Mouse (Mus musculus) MEL (cell line): ENCODE measurements at regions not wholly inside any gene's neighbourhood (a gene's known extent, or its start where the extent isn't known, plus 50 kb on each side); places are given as distances from the start of the nearest gene placed in this dataset.

ENCODE experiments used
- DNase-seq: peaks from one replicate; pipeline ENCODE4 v3.0.0; 2011; ENCODE audit warnings: low read depth, low spot score
- H3K27ac ChIP-seq: 2 replicates; pipeline ENCODE4 v1.5.1; 2012; ENCODE audit warnings: low read depth, mild to moderate bottlenecking, control low read depth, low read length, moderate library complexity; ENCODE audit not compliant: control insufficient read depth
- H3K27me3 ChIP-seq, 2 experiments: fragments of 150-350 bp in 1 of 2; sonication (generic) in 1 of 2; 2 replicates each; pipeline ENCODE4 v1.6.1; 2012; ENCODE audit warnings: low read length in 2 of 2, mild to moderate bottlenecking in 2 of 2, improper control_type of control experiment in 1 of 2, moderate library complexity in 1 of 2; ENCODE audit not compliant: insufficient read depth in 2 of 2, control insufficient read depth in 1 of 2
- H3K36me3 ChIP-seq, 2 experiments: 2 replicates each; pipeline ENCODE4 v1.6.1; 2012 to 2014; ENCODE audit warnings: low read length in 2 of 2, improper control_type of control experiment in 1 of 2, inconsistent platforms in 1 of 2, mild to moderate bottlenecking in 1 of 2; ENCODE audit not compliant: insufficient read depth in 2 of 2, control insufficient read depth in 1 of 2
- H3K4me1 ChIP-seq, 2 experiments: fragments of 150-350 bp in 1 of 2; sonication (generic) in 1 of 2; 2 replicates each; pipeline ENCODE4 v1.6.1; 2012; ENCODE audit warnings: low read length in 2 of 2, improper control_type of control experiment in 1 of 2, mild to moderate bottlenecking in 1 of 2; ENCODE audit not compliant: insufficient read depth in 2 of 2, control insufficient read depth in 1 of 2
- H3K4me3 ChIP-seq, 2 experiments: fragments of 150-350 bp in 1 of 2; sonication (generic) in 1 of 2; 2 replicates each; pipeline ENCODE4 v1.5.1; 2012; ENCODE audit warnings: low read depth in 2 of 2, low read length in 2 of 2, mild to moderate bottlenecking in 2 of 2, moderate library complexity in 2 of 2, control low read depth in 1 of 2, improper control_type of control experiment in 1 of 2; ENCODE audit not compliant: control insufficient read depth in 1 of 2, insufficient read depth in 1 of 2
- H3K79me2 ChIP-seq: 2 replicates; pipeline ENCODE4 v1.6.1; 2012; ENCODE audit warnings: mild to moderate bottlenecking, low read length, moderate library complexity; ENCODE audit not compliant: control insufficient read depth, poor library complexity, insufficient read depth
- H3K9ac ChIP-seq: 2 replicates; pipeline ENCODE4 v1.6.1; 2012; ENCODE audit warnings: low read depth, mild to moderate bottlenecking, control low read depth, low read length, moderate library complexity; ENCODE audit not compliant: control insufficient read depth, poor library complexity, severe bottlenecking
- H3K9me3 ChIP-seq: fragments of 150-350 bp; sonication (generic); replicated peaks from 2 replicates; pipeline ENCODE4 v1.6.1; 2012; ENCODE audit warnings: mild to moderate bottlenecking, low read length, improper control_type of control experiment, moderate library complexity; ENCODE audit not compliant: insufficient read depth
- CTCF ChIP-seq, 3 experiments: IDR thresholded peaks in 2 of 3; conservative IDR thresholded peaks in 1 of 3; 2 replicates each; pipeline ENCODE4 v1.5.1; 2011 to 2012; ENCODE audit warnings: low read length in 3 of 3, low read depth in 2 of 3, mild to moderate bottlenecking in 2 of 3, improper control_type of control experiment in 1 of 3, inconsistent platforms in 1 of 3, mixed read lengths in 1 of 3, moderate library complexity in 1 of 3; ENCODE audit not compliant: control insufficient read depth in 1 of 3, insufficient read depth in 1 of 3, poor library complexity in 1 of 3, severe bottlenecking in 1 of 3
- E2F4 ChIP-seq: IDR thresholded peaks from 2 replicates; pipeline ENCODE4 v1.6.1; 2011; ENCODE audit warnings: low read depth, low read length, improper control_type of control experiment, borderline replicate concordance
- EP300 ChIP-seq, 2 experiments: IDR thresholded peaks; 2 replicates each; pipeline ENCODE4 v1.6.1; 2011; ENCODE audit warnings: improper control_type of control experiment in 2 of 2, low read length in 2 of 2, low read depth in 1 of 2, mild to moderate bottlenecking in 1 of 2
- GATA1 ChIP-seq: IDR thresholded peaks from 2 replicates; pipeline ENCODE4 v1.6.1; 2011; ENCODE audit warnings: low read depth, low read length, improper control_type of control experiment
- HCFC1 ChIP-seq: IDR thresholded peaks from 2 replicates; pipeline ENCODE4 v1.6.1; 2012; ENCODE audit warnings: low read depth, mild to moderate bottlenecking, inconsistent platforms, low read length, improper control_type of control experiment, moderate library complexity
- MAFK ChIP-seq: IDR thresholded peaks from 2 replicates; pipeline ENCODE4 v1.6.1; 2011; ENCODE audit warnings: low read depth, mild to moderate bottlenecking, low read length, improper control_type of control experiment, borderline replicate concordance
- MAZ ChIP-seq: IDR thresholded peaks from 2 replicates; pipeline ENCODE4 v1.6.1; 2012; ENCODE audit warnings: low read depth, mild to moderate bottlenecking, inconsistent platforms, low read length, improper control_type of control experiment
- MXI1 ChIP-seq: IDR thresholded peaks from 2 replicates; pipeline ENCODE4 v1.6.1; 2011; ENCODE audit warnings: mild to moderate bottlenecking, low read depth, low read length, improper control_type of control experiment
- MYB ChIP-seq: IDR thresholded peaks from 2 replicates; pipeline ENCODE4 v1.6.1; 2011; ENCODE audit warnings: mild to moderate bottlenecking, low read depth, low read length, improper control_type of control experiment
- MYC ChIP-seq: IDR thresholded peaks from 2 replicates; pipeline ENCODE4 v1.6.1; 2011; ENCODE audit warnings: low read depth, mild to moderate bottlenecking, low read length, improper control_type of control experiment, moderate library complexity
- NELFE ChIP-seq: IDR thresholded peaks from 2 replicates; pipeline ENCODE4 v1.6.1; 2011; ENCODE audit warnings: low read depth, low read length, improper control_type of control experiment
- POLR2AphosphoS5 ChIP-seq: IDR thresholded peaks from 2 replicates; pipeline ENCODE4 v1.6.1; 2012; ENCODE audit warnings: low read depth, borderline replicate concordance, mild to moderate bottlenecking, inconsistent platforms, low read length, moderate library complexity, mixed read lengths
- RAD21 ChIP-seq: IDR thresholded peaks from 2 replicates; pipeline ENCODE4 v1.6.1; 2011; ENCODE audit warnings: mild to moderate bottlenecking, low read depth, low read length, improper control_type of control experiment
- SIN3A ChIP-seq: IDR thresholded peaks from 2 replicates; pipeline ENCODE4 v1.6.1; 2012; ENCODE audit warnings: low read length, improper control_type of control experiment, inconsistent platforms
- SMC3 ChIP-seq: IDR thresholded peaks from 2 replicates; pipeline ENCODE4 v1.6.1; 2011; ENCODE audit warnings: low read depth, low read length, improper control_type of control experiment
- USF2 ChIP-seq, 2 experiments: IDR thresholded peaks; 2 replicates each; pipeline ENCODE4 v1.6.1; 2011 to 2012; ENCODE audit warnings: improper control_type of control experiment in 2 of 2, low read length in 2 of 2, borderline replicate concordance in 1 of 2, inconsistent platforms in 1 of 2, low read depth in 1 of 2, mild to moderate bottlenecking in 1 of 2; ENCODE audit not compliant: insufficient read depth in 1 of 2
- ZC3H11A ChIP-seq: IDR thresholded peaks from 2 replicates; pipeline ENCODE4 v1.6.1; 2012; ENCODE audit warnings: low read depth, mild to moderate bottlenecking, inconsistent platforms, low read length, improper control_type of control experiment
- ZKSCAN1 ChIP-seq: IDR thresholded peaks from 2 replicates; pipeline ENCODE4 v1.6.1; 2012; ENCODE audit warnings: low read depth, mild to moderate bottlenecking, inconsistent platforms, low read length, improper control_type of control experiment, moderate library complexity
- ZMIZ1 ChIP-seq: IDR thresholded peaks from 2 replicates; pipeline ENCODE4 v1.6.1; 2012; ENCODE audit warnings: low read depth, mild to moderate bottlenecking, inconsistent platforms, low read length, improper control_type of control experiment, moderate library complexity
- ZNF384 ChIP-seq: IDR thresholded peaks from 2 replicates; pipeline ENCODE4 v1.6.1; 2012; ENCODE audit warnings: low read depth, mild to moderate bottlenecking, inconsistent platforms, low read length, improper control_type of control experiment

GRCm38 (mm10) chr19:15200361-15200760 is 602.5 kb upstream of the Tle4 start:
- H3K4me1 ChIP-seq, result no peaks in the 10 kb centered on the region
- H3K4me3 ChIP-seq, result no peak overlapping the region
- H3K9ac ChIP-seq, result no peak overlapping the region
- no peaks in the 10 kb centered on the region for H3K36me3 ChIP-seq
- DNase-seq, result no peak
- no peak overlapping the region for H3K27ac ChIP-seq
- H3K9me3 ChIP-seq, result no peaks in the 10 kb centered on the region
- no peak for TF ChIP-seq SMC3
- TF ChIP-seq USF2 (IDR thresholded peaks at IDR 0.05; ENCODE audit: borderline replicate concordance in 1 of 2, insufficient read depth in 1 of 2, low read depth in 1 of 2, low read length in 2 of 2), result no peak
- no peak for TF ChIP-seq SIN3A
- no peak for TF ChIP-seq MAZ
- TF ChIP-seq RAD21, result no peak
- no peak for TF ChIP-seq NELFE
- TF ChIP-seq MAFK, result no peak
- TF ChIP-seq POLR2AphosphoS5, result no peak
- TF ChIP-seq ZKSCAN1, result no peak
- no peak for TF ChIP-seq MYC
- TF ChIP-seq MXI1, result no peak
- no peak for TF ChIP-seq ZMIZ1
- TF ChIP-seq MYB, result no peak
- no peak for TF ChIP-seq HCFC1
- TF ChIP-seq CTCF (IDR thresholded peaks at IDR 0.05 in 2 of 3, conservative IDR thresholded peaks at IDR 0.05 in 1 of 3; ENCODE audit: control insufficient read depth in 1 of 3, insufficient read depth in 1 of 3, low read depth in 2 of 3, low read length in 3 of 3, poor library complexity in 1 of 3, severe bottlenecking in 1 of 3), result no peak
- no peak for TF ChIP-seq ZC3H11A
- no peak for TF ChIP-seq ZNF384
- TF ChIP-seq E2F4, result no peak
- TF ChIP-seq EP300 (IDR thresholded peaks at IDR 0.05; ENCODE audit: low read depth in 1 of 2, low read length in 2 of 2), result no peak
- TF ChIP-seq GATA1, result no peak
- TF ChIP-seq, all 39 proteins: peak for 0
- Histone ChIP-seq H3K27me3 (no peaks in the 10 kb centered on the region), H3K79me2 (no peaks in the 10 kb centered on the region)

GRCm38 (mm10) chr19:15199692-15200091 is 601.8 kb upstream of the Tle4 start:
- H3K27ac ChIP-seq, result no peak overlapping the region
- DNase-seq, result no peak
- no peak overlapping the region for H3K4me3 ChIP-seq
- H3K9ac ChIP-seq, result no peak overlapping the region
- no peaks in the 10 kb centered on the region for H3K27me3 ChIP-seq
- H3K79me2 ChIP-seq, result no peaks in the 10 kb centered on the region
- no peaks in the 10 kb centered on the region for H3K4me1 ChIP-seq
- H3K36me3 ChIP-seq, result no peaks in the 10 kb centered on the region
- no peak for TF ChIP-seq CTCF (IDR thresholded peaks at IDR 0.05 in 2 of 3, conservative IDR thresholded peaks at IDR 0.05 in 1 of 3; ENCODE audit: control insufficient read depth in 1 of 3, insufficient read depth in 1 of 3, low read depth in 2 of 3, low read length in 3 of 3, poor library complexity in 1 of 3, severe bottlenecking in 1 of 3)
- H3K9me3 ChIP-seq, result no peaks in the 10 kb centered on the region
